Mouse (Mus musculus): ENCODE results near the gene Klk14.
A peak's percentile ranks its signal among the peaks of the same experiment; 100 is the strongest.

GRCm38 (mm10) chr7:43685088-43685487, 5.1 kb upstream of the Klk14 start:
- no peak for TF ChIP-seq CTCF (IDR thresholded peaks at IDR 0.05)
- TF ChIP-seq EP300 (IDR thresholded peaks at IDR 0.05) = peak; percentile 82
